Mouse (Mus musculus) ES-Bruce4 (cell line): ENCODE measurements at regions not wholly inside any gene's neighbourhood (a gene's known extent, or its start where the extent isn't known, plus 50 kb on each side); places are given as distances from the start of the nearest gene placed in this dataset.

Experiments used
- H3K27ac ChIP-seq: 2 replicates; pipeline ENCODE4 v1.5.1; 2012; ENCODE audit warnings: low read length, inconsistent platforms; ENCODE audit not compliant: insufficient read depth
- H3K27me3 ChIP-seq: 2 replicates; pipeline ENCODE4 v1.6.1; 2012; ENCODE audit warnings: mild to moderate bottlenecking, low read length, inconsistent platforms; ENCODE audit not compliant: control insufficient read depth, poor library complexity, insufficient read depth, severe bottlenecking
- H3K36me3 ChIP-seq: 2 replicates; pipeline ENCODE4 v1.6.1; 2012; ENCODE audit warnings: inconsistent platforms, mild to moderate bottlenecking, low read length, moderate library complexity; ENCODE audit not compliant: control insufficient read depth, poor library complexity, insufficient read depth, severe bottlenecking
- H3K4me1 ChIP-seq: one replicate; pipeline ENCODE4 v1.8.1; 2011; ENCODE audit warnings: low read length; ENCODE audit not compliant: control insufficient read depth, insufficient read depth
- H3K4me3 ChIP-seq: 2 replicates; pipeline ENCODE4 v1.5.1; 2011; ENCODE audit warnings: low read depth, mild to moderate bottlenecking, low read length
- H3K9ac ChIP-seq: 2 replicates; pipeline ENCODE4 v1.6.1; 2012; ENCODE audit warnings: low read depth, mild to moderate bottlenecking, inconsistent platforms; ENCODE audit not compliant: poor library complexity, severe bottlenecking
- H3K9me3 ChIP-seq: replicated peaks from 2 replicates; pipeline ENCODE4 v1.6.1; 2012; ENCODE audit warnings: mild to moderate bottlenecking, low read length, inconsistent platforms; ENCODE audit not compliant: control insufficient read depth, poor library complexity, insufficient read depth, severe bottlenecking
- CTCF ChIP-seq: IDR thresholded peaks from one replicate; pipeline ENCODE4 v1.8.1; 2011; ENCODE audit warnings: low read depth, low read length
- EP300 ChIP-seq: IDR thresholded peaks from 2 replicates; pipeline ENCODE4 v1.6.1; 2011; ENCODE audit warnings: low read depth, low read length; ENCODE audit not compliant: insufficient read depth
- POLR2A ChIP-seq: IDR thresholded peaks from one replicate; pipeline ENCODE4 v1.8.1; 2011; ENCODE audit warnings: low read length; ENCODE audit not compliant: insufficient read depth

- Histone ChIP-seq H3K9ac (no peak overlapping the region), H3K27ac (no peak overlapping the region), H3K4me1 (no peaks in the 10 kb centered on the region), H3K9me3 (no peaks in the 10 kb centered on the region), H3K36me3 (no peaks in the 10 kb centered on the region), H3K4me3 (no peak overlapping the region), H3K27me3 (no peaks in the 10 kb centered on the region)
- TF ChIP-seq EP300, result no peak
- TF ChIP-seq CTCF, result no peak
- no peak for TF ChIP-seq POLR2A
Observed at GRCm38 (mm10) chr3:9942631-9943030, 145.3 kb upstream of the Gm9833 start.

DNA sequence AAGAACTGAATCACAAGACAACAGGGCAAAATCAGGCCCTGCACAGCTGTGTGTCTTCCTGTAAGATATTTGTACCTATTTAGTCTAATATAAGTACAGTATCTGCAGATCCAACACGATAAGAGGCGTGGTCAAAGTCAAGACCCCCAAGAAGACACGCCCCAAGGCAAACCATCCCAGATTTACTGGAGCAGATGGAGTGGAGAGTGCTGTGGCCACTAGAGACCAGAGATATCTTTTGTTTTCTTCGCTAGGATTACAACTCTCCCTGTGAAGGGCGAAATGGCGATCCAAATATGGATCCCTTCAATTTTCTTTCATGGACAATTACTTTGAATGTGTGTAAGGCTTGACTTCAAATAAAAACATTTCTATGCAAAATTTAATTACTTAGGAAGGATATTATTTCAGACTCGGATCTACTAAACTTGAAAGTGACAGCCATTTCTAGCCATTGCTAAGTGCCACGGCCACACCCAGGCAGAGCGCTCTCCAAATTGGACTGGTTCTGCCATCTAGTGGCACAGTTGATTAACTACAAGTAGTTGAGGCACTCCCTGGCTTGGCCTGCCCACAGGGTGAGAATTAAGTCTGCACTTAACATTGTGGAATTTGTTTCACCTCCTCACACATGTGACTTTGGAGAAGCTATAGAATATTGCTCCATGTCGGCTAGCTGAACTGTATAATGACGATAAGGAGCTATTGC, 140.4 kb upstream of the Gm9833 start:
- Histone ChIP-seq H3K27me3 (no peaks in the 10 kb centered on the region), H3K36me3 (no peaks in the 10 kb centered on the region), H3K27ac (no peak overlapping the region), H3K9me3 (no peaks in the 10 kb centered on the region), H3K4me1 (no peaks in the 10 kb centered on the region), H3K9ac (no peak overlapping the region), H3K4me3 (no peak overlapping the region)
- TF ChIP-seq POLR2A (no peak), EP300 (no peak), CTCF (peak; percentile 89)

- Histone ChIP-seq H3K27me3 (no peaks in the 10 kb centered on the region), H3K27ac (no peak overlapping the region), H3K4me1 (no peaks in the 10 kb centered on the region), H3K4me3 (no peak overlapping the region), H3K9ac (no peak overlapping the region), H3K36me3 (no peaks in the 10 kb centered on the region), H3K9me3 (no peaks in the 10 kb centered on the region)
- no peak for TF ChIP-seq CTCF
- TF ChIP-seq EP300, result no peak
- no peak for TF ChIP-seq POLR2A
Observed at GRCm38 (mm10) chr3:9948114-9948513, 139.8 kb upstream of the Gm9833 start.

DNA sequence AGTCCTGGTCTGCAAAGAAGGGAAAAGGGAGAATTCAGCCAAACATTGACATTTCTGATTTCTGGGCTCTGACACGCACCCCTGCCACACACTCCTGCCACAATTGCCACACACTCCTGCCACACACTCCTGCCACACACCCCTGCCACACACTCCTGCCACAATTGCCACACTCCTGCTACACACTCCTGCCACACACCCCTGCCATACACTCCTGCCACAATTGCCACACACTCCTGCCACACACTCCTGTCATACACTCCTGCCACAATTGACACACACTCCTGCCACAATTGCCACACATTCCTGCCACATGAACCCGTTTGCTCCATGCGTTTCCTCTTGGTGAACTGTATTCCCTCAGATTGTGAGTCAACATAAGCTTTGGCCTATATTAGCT, 130.0 kb upstream of the Gm9833 start:
- Histone ChIP-seq H3K9me3 (no peaks in the 10 kb centered on the region), H3K4me3 (no peak overlapping the region), H3K27ac (no peak overlapping the region), H3K27me3 (no peaks in the 10 kb centered on the region), H3K9ac (no peak overlapping the region), H3K36me3 (no peaks in the 10 kb centered on the region), H3K4me1 (no peaks in the 10 kb centered on the region)
- TF ChIP-seq CTCF (no peak), POLR2A (no peak), EP300 (no peak)

- Histone ChIP-seq H3K36me3 (no peaks in the 10 kb centered on the region), H3K9ac (no peak overlapping the region), H3K27ac (no peak overlapping the region), H3K4me1 (no peaks in the 10 kb centered on the region), H3K9me3 (no peaks in the 10 kb centered on the region), H3K4me3 (no peak overlapping the region), H3K27me3 (no peaks in the 10 kb centered on the region)
- TF ChIP-seq POLR2A (no peak), EP300 (no peak), CTCF (no peak)
Observed at GRCm38 (mm10) chr3:9959716-9960661, 127.9 kb upstream of the Gm9833 start.

- no peaks in the 10 kb centered on the region for H3K4me1 ChIP-seq
- H3K27me3 ChIP-seq, result no peaks in the 10 kb centered on the region
- H3K27ac ChIP-seq, result no peak overlapping the region
- H3K9me3 ChIP-seq, result no peaks in the 10 kb centered on the region
- H3K36me3 ChIP-seq, result no peaks in the 10 kb centered on the region
- TF ChIP-seq CTCF (no peak), EP300 (no peak), POLR2A (no peak)
- no peak overlapping the region for H3K4me3 ChIP-seq
- H3K9ac ChIP-seq, result no peak overlapping the region
Observed at GRCm38 (mm10) chr3:9960696-9961095, 127.2 kb upstream of the Gm9833 start.
